Mouse (Mus musculus): ENCODE measurements at regions not wholly inside any gene's neighbourhood (a gene's known extent, or its start where the extent isn't known, plus 50 kb on each side); places are given as distances from the start of the nearest gene placed in this dataset.

DNA sequence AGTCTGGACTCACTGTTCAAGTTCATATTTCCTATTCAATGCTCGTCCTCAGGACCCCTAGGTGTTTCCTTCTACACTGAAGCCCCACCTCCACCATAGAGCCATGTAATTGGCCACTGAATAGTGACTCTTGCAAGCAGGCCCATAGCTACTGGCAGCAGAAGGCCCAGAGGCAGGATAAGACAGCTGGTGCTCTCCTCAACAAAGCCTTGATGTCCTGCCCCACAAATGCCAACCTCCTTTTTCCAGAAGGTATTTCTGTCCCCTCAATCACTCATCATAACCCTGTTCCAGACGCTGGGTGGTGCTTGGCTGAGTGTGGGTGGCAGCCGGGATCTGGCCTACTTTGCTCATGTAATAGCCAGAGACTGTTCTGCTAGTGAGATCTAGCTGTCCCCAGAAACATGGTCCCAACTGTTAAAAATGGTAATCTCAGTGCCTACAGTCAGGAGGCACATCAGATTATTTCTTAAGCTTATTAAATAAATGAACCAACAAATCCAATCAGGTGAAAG lies 530.9 kb downstream of the 1810013L24Rik start:
- TF ChIP-seq GATA1 (IDR thresholded peaks at IDR 0.05; ENCODE audit: low read length), result no peak
- TF ChIP-seq TAL1 (IDR thresholded peaks at IDR 0.05; ENCODE audit: low read length), result no peak

All from erythroblast, embryonic 14.5 days (primary cell).